Mouse (Mus musculus): Measurements from ENCODE around the gene Prr19.
A peak's percentile ranks its signal among the peaks of the same experiment; 100 is the strongest.

The Prr19 gene

DNA sequence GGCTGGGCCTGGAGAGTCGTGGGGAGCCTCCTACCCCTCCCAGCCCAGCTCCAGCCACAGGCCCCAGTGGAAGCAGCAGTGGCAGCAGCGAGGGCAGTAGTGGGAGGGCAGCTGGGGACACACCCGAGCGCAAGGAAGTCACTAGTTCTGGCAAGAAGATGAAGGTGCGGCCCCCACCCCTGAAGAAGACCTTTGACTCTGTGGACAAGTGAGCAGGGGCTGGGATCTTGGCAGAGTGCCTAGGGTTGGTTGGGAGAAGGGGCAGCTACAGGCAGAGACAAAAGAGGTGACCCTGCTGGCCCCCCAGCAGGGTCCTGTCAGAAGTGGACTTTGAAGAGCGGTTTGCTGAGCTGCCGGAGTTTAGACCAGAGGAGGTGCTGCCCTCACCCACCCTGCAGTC is 9.1 kb upstream of the Prr19 start:
- ATAC-seq (ENCODE audit: low TSS enrichment): no peak

DNA sequence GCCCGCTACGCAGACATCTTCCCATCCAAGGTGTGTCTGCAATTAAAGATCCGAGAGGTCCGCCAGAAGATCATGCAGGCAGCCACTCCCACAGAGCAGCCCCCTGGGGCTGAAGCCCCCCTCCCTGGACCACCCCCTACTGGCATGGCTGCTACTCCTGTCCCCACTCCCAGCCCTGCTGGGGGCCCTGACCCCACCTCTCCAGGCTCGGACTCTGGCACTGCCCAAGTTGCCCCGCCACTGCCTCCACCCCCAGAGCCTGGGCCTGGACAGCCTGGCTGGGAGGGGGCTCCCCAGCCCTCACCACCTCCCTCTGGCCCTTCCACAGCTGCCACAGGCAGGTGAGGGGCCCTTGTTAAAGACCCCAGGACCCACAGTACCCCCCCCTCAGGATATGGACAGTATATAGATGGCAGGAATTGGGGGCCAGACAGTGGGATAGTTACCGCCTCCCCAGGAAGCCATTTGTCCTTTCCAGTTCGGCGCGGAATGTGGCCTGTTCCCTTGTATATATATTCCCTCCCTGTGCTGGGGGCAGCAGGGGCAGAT is 7.9 kb upstream of the Prr19 start:
- no peak for ATAC-seq (ENCODE audit: low TSS enrichment)

DNA sequence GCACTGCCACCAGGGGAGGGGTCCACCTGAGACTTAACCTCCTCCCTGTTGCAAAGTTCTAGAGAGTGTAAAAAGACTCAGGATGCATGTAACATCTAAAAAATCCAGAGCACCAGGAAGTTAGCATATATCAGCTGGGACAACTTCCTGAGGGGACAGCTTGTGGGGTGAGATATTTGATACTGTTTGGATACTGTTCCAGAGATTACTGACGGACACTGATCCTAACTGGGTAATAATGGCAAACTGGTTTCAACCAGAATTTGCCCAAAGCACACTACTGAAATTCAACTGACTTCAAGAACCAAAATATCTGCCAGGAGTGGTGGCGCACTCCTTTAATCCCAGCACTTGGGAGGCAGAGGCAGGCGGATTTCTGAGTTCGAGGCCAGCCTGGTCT is 6.7 kb upstream of the Prr19 start:
- ATAC-seq (ENCODE audit: low TSS enrichment): no peak

DNA sequence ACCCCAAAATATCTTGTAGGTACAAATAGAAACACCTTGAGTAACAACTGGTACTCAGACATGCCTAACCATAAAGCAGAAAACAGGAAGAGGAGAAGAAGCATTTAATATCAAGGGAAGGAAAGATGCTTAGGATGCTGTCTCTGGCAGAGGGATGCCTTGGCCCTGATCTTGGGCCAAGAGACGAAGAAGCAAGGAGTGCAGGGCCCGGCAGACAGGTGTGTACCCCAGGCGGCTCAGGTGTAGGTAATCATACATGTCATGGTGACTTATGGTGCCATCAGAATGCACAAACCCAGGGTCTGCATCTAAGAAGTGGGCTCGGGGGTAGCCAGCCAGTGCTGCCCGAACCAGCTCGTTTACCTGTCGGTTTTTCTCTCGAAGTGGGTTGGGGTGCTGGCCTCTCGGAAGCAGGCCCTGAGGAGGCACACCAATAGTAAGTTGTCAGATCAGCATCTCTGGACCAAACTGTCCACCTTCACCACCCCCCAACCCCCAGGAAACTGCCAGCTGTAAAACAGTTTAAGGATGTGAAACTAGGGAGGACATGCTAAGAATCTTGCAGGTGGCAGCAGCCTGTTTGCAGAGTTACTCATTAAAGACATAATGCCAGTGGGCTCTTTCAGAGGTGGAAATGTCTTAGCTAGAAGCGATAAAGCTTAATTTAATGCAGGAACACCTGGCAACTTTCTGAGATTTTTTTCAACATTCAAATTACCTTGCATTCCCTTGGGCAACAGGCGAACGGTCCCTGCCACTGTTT is 6.1 kb upstream of the Prr19 start:
- ATAC-seq (ENCODE audit: low TSS enrichment): no peak

DNA sequence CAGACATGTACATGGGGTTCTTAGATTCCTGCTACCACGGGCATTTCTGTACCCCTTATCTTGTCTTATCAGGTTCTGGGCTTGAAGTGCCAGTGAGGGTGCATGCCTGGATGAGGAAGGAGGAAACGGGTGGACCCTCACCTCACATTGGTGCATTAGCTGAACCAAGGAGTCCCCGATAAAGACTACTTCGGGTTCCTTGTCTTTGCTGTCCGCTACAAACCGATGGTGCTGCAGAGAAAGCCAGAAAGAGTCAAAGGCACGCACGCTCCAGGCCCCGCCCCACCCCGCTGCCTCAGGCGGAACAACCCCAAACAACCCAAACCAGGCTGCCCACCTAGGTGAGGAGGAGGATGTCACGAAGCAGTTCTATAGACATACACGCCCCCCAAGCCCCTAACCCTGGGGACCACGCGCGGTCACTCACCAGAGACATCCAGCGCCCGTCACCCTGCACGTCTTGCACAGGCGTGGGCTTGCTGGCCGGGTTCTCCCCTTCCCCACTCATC is 4.2 kb upstream of the Prr19 start:
- ATAC-seq (ENCODE audit: low TSS enrichment): peak; percentile 15; the same call in 1 of the 2 replicates

DNA sequence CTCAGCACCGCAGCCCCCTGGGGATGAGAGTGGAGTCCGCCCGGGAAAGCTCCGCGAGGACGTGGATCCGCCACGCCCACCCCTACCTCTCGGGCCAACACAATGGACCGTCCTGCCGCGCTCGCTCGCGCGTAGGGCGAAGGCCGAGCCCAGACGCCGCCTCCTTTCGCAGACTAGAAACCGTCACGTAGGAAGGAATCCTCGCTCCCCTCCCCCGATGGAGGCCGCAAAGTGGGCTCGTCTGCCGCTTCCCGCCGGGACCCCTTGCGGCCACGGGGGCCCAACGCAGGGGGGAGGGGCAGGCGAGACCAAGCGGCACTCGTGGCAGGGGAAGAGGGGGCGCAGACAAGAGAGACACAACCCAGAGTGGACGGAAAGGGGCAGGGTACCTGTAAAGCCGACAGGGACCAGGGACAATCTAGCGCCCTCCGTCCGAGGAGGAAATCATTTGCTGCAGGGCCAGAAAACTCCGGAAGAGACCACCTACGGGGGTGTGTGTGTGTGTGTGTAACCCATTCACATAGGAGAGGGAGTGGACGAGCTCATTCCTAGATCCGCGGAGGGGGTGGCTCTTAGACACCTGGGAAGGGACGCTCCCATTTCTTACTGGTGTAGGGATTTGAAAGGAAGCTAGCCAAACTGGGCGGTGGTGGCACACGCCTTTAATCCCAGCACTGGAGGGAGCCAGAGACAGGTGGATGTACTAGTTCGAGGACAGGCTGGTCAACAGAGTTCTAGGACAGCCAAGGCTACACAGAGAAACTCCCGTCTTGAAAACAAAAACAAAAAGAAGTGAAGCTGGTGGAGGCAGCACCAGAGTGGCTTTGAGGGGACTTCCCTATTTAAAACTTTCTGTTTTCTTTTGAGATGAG is 3.5 kb upstream of the Prr19 start, which contains the start of gene Pafah1b3:
TSS of gene Pafah1b3 (minus strand) at position 533 of the 872 bp plus-strand sequence.
- peak; percentile 89 for ATAC-seq (ENCODE audit: low TSS enrichment)

DNA sequence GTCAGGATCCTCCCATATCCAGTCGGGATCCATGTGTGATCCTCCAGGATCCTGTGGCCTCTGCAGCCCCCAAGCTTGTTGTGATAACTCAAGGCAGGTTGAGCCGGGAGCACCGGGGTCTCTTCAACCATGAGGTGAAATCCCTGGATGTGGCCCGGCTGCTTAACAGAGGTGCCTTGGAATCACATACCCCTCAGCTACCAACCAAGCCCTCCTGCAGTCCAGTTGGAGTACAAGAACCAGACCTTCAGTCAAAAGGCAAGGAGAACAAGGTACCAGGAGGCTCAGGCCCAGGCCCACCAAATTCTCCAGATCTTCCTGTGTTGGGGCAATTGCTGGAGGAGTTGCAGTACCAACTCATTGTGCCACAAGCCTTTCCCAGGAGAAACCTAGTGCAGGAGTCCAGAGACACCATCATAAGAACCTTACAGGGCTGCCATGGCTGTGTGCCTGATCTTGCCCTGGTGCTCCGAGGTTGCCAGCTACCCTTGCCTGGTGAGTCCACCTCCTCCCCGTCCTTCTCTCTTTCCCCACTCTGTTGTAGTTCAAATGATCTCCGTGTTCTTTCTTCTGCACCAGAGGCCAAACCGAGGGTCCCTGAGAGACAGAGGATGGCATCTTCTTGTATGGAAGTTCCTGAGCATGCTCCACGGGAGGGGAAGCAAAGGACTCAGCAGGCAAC is 1.9 kb downstream of the Prr19 start:
- no peak for ATAC-seq (ENCODE audit: low TSS enrichment)

DNA sequence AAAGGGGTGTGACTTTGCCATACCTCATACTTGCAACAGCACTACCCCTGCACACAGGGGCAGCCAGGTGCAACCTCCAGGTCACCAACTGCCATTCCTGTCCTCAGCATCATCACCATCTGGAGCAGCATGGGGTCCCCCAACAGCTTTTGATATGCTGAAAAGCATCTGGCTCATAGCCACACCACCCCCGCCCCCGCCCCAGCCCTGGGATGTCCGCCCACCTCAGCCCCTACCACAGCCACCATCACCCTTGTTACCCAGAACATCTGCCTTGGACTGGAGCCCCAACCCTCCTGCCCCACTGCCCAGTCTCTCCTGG is 2.4 kb downstream of the Prr19 start:
- no peak for ATAC-seq (ENCODE audit: low TSS enrichment)

DNA sequence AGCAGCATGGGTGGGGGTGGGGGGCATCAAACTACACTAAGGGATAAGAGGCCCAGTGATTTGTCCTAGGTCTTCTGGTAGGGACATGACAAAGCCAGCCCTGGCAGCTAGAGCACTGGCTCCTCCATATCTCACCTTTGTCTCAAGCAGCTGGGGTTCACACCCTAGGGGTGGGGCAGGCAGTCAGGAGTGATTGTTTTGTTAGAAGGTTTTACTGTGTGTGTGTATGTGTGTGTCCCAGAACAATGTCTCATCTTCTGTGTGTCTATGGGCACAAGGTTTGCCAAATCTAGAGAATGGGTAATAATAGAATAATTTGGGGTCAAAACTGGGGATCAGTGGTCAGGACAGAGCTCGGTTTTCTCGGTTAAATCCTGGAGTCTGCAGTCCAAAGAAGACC is 4.3 kb downstream of the Prr19 start:
- ATAC-seq (ENCODE audit: low TSS enrichment): no peak

DNA sequence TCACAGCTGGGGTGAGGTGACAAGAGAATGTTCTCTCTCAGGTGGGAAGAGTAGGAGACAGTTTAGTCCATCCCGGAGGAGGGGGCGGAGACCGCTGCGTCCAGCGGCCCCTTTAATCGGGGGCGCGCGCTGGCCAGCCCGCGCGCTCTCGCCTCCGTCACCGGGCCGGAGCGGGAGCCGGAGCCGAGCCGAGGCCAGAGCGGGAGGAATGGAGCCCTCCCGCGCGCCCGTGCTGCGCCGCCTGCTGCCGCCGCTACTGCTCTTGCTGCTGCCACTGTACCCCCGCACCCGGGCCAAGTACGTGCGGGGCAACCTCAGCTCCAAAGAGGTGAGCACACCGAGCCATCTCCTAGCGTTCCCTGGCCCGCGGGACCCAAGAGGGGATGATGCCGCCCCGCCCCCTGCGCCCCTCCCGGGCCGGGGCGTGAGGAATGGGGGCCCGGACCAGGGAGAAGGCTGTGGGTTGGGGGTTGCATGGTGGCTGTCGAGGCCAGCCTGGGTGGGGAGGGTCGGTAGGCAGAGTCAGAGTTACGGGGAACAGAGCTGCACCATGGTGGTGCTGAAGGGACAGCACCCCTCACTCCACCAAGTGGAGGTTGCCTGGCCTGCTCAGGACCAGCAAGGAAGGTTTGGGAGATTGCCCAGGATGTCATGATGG is 4.9 kb downstream of the Prr19 start, which contains the start of gene Tmem145:
TSS of gene Tmem145 (plus strand) at position 151 of the 658 bp plus-strand sequence.
- peak; percentile 74; the same call in 1 of the 2 replicates for ATAC-seq (ENCODE audit: low TSS enrichment)

DNA sequence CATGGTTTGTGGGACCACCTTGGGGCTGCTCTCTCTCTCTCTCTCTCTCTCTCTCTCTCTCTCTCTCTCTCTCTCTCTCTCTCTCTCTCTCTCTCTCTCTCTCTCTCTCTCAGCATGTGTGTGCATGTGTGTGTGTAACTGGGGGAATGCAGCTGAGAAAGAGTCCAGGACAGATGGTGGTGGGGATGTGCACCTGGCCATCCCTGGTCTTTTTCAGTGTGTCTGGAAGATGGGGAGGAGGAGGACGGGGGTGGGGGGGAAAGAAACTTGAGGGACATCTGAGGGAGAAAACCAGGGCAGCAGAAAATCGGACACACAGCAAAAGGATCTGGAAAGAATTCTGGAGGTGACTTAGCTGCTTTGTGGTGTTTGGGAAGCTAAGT is 5.4 kb downstream of the Prr19 start:
- peak; percentile 28; the same call in 1 of the 2 replicates for ATAC-seq (ENCODE audit: low TSS enrichment)

DNA sequence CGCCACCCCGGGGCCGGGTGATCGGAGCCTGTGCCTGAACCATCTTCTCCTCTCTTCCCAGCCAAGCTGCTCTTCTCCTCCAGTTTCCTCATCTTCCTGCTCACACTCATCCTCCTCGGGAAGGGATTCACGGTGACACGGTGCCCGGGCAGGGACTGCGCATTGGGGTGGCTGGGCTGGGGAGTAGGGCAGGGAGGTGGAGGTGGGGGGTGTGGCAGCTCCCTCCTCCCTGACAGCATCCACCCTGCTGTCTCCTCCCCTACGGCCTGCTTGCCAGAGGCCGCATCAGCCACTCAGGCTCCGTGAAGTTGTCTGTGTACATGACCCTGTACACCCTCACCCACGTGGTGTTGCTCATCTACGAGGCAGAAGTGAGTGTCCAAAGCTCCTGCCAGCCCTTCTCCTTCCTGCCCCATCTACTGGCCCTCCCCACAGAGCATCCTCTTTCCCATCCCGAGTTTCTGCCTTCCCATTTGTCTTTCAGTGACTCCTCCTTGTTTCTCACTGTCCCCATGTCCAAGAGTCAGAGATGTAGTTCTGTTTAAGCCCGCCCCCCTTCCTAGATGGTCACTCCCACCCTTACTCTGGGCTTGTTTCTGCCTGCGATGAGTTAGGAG is 7.6 kb downstream of the Prr19 start:
- no peak for ATAC-seq (ENCODE audit: low TSS enrichment)

DNA sequence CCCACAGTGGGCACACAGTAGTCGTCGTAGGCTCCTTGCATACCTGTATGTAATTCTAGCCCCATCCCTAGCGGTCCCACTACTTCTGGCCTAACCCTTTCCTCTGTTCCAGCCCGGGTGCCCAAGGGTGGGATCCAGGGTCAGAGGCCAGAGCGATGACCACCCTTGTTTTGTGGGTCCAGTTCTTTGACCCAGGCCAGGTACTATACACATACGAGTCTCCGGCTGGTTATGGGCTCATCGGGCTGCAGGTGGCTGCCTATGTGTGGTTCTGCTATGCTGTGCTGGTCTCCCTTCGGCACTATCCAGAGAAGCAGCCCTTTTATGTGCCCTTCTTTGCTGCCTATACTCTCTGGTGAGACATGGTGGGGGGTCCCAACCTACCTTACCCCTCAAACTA is 8.2 kb downstream of the Prr19 start:
- no peak for ATAC-seq (ENCODE audit: low TSS enrichment)

DNA sequence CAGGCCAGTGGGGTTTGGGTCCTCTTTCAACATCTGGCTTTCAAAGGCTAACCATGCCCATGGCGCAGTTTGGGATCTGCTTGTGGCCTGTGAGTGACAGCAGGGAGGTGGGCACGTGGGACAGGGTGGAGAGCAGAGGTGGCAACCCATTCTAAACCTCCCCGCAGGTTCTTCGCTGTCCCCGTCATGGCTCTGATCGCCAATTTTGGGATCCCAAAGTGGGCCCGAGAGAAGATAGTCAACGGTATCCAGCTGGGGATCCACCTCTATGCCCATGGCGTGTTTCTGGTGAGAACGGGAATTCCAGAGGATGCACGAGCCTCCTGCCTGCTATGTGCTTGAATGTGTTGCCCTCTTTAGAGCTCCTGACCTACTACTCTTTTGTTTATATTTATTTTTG is 10.0 kb downstream of the Prr19 start:
- no peak for ATAC-seq (ENCODE audit: low TSS enrichment)

DNA sequence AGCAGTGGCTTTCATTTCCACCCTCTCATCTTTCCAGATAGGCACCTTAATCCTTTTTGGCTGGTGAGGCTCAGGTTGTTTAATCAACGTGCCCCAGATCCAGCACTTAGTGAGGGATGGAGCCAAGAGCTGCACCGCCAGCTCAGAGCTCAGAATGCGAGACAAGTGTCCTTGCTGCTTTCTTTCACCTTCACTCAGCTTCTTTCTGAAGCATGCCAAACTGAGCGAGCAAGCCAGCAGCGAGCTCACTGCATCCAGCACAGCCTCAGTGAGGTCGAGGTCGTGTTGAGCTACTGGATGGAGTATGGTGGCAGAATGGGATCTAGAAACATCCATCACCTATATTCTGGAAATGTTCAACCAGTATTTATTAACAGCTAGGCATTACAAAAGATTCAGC is 12.1 kb downstream of the Prr19 start:
- no peak for ATAC-seq (ENCODE audit: low TSS enrichment)

DNA sequence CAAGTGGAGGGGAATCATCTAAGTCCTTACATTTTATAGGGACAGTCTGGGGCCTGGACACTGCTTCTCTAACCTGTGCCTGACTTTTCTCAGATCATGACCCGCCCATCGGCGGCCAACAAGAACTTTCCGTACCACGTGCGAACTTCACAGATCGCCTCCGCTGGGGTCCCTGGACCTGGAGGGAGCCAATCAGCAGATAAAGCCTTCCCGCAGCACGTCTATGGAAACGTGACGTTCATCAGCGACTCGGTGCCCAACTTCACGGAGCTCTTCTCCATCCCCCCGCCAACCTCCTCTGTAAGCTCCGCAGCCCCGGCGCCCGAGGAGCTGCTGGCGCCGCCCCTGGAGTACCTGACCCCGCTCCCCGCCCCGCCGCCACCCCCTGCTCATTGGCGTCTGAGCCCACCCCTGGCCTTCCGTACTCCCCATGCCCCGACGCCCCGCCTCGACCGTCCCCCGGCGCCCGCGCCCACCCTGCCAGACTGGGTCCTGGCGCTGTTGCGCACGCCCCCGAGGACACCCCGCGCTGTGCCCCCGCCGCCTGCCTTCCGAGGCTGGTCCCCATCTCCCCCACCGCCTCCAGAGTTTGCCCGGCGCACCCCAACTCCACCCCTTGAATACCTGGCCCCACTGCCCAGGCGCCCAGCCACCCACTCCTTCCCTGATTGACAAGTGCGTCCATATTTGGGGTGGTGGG is 13.5 kb downstream of the Prr19 start:
- ATAC-seq (ENCODE audit: low TSS enrichment): no peak

DNA sequence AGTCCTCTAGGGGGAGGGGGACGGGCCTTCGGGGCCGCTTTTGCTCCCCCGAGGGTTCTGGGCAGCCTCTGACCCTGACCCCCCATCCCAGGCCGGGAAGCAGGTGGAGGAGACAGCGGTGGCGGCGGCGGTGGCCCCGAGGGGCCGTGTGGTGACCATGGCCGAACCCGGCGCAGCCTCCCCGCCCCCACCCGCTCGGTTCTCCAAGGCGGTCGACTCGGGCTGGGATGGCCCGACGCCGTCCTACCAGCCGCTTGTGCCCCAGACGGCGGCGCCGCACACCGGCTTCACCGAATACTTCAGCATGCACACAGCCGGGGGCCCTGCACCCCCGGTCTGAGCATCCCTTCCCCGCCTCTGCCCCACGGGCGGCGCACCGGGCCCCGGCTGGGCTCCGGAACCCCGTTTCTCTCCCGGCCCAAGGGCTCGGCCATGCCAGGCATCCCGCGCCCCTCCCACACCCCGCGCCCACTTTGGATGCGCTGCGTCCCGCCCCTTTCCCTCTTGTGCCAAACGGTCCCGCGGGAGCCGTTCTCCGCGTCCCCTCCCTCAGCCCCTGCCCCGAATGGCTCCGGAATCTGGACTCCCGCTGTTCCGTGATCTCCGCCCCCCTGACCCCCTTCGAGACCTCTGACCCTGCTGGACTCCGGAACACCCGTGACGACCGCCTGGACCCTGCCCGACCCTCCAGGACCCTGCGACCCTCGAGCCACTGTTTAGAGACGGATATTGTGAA is 14.3 kb downstream of the Prr19 start:
- ATAC-seq (ENCODE audit: low TSS enrichment): no peak

DNA sequence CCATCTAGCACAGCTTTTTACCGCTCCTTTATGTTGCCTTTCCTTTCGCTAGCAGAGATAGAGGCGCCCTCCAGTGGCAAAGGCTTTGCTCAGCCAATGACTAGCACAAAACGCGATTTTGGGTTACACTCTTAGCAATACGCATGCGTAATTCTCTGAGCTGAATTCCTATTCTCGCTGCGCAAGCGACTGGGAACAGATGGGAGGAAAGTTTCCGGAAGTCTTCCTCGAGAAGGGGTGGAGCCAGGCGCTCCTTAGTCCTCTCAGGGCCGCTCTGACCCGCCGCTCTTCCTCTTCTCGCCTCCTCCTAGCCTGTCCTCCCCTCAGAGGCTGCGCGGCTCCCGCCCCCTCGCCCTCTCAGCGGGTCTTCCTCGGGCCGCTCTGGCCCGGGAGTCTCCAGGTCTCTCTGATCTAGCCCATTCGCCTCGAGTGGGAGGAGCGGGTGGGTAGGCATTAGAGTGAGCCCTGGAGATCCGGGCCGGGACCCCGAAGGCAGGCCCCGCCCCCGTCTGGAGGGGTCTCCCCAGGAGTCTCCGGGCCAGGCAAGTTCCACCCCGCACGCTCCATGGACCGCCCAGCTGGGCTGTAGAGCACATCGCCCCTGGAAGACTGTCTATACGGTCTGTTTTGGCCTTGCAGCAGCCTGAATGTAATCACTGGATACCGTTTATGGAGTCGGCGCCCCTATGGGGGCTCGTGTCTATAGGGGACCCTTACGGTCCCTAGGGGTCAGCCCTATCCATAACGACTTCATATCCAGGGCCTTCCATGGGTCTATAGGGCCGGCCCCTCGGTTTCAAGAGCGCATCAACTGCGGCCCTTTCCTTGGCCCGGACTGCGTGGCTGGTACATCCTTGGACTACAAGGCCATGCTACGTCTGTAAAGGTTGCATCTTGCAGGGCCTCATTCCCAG is 15.6 kb downstream of the Prr19 start, which contains the start of gene Megf8:
TSS of gene Megf8 (plus strand) at position 633 of the 914 bp plus-strand sequence.
- peak; percentile 95 for ATAC-seq (ENCODE audit: low TSS enrichment)

Measured in frontal cortex, adult (tissue).